Comparison of ENCODE assay signal across 8 mouse cellular contexts in the genomic region with DNA sequence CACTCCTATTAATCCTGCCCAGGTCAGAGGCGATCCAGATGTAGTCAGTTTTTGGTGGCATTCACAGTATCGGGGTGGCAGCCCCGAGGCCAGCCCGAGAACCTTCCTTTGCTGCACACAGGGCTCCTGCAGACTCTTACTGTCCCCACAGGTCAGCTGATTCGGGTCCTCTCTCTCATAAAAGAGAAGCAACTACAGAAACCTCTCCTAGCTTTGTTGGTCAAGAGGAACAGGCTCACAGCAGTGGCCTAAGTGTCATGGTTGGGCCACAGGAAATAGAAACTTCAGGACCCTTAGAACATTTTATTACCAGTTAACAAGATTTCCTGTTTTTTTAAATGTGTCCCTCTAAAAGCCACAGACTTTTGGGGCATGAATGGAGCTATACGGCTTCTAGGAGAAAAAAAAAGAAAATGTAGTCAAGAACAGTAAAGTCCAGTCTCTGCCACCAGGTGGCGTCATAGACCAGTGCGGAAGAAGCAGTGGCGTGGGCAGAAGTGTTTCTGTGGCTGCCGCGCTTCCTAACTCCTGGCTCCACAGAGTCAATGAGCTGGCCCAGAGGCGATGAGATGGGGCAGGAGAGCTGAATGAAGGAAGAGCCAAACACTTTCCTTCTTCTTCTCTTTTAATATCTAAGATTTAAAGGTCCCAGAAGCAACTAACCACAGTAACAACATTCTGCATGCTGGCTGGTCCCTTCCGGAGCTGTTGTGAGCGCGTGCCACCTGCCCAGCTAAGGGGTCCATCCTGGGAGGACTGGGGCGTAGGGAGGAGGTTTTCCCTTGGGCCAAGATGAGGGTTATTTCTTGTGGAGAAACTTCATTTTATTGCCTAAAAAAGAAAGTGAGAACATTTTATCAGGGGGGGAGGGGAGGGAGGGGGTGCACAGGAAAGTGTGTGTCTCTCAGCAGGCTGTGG. TPM values are rescaled to one million over a fixed set of nuclear protein-coding genes. Genes with fewer than 3 reads are reported as not detected.
DNase-seq lines count a peak whose midpoint lies in the region; ATAC-seq and TF ChIP-seq lines count a peak whose summit lies in the region.

No protein-coding gene starts in this region.

- H3K27ac ChIP-seq in left cerebral cortex, adult 2 months = no peak overlapping the region

- intact Hi-C loops in left cerebral cortex, adult 2 months (cut with DNase I) = loop anchor here (1.0 to 5.0 kb wide), 2 partner anchors 99 to 319 kb away; no protein-coding TSS in a partner anchor

- H3K4me3 ChIP-seq in left cerebral cortex, adult 2 months = no peak overlapping the region

- peak; percentile 76 for TF ChIP-seq CTCF in left cerebral cortex, adult 2 months (IDR thresholded peaks at IDR 0.05)

- peak; percentile 91 for ATAC-seq in activated CD4-positive, CD25-positive, alpha-beta regulatory T cell, adult 4 months
- ATAC-seq in megakaryocyte progenitor cell, adult 5-6 weeks (replicated peaks; ENCODE audit: poor library complexity) = peak; percentile 99

- DNase-seq in cerebellum, postnatal 4 days (ENCODE audit: low spot score in 2 of 2) = peak; percentile 59 to 79
- DNase-seq in gastrocnemius, postnatal 10 days = peak; percentile 88
- peak; percentile 53 for DNase-seq in hindlimb bud, embryonic 11.5 days (ENCODE audit: extremely low spot score, low read depth, low spot score)
- DNase-seq in left cerebral cortex, adult 2 months (ENCODE audit: extremely low spot score in 1 of 2, low spot score in 2 of 2) = peak; percentile 77 to 82
- DNase-seq in right cerebral cortex, adult 2 months (ENCODE audit: low spot score in 2 of 2) = peak; percentile 87 to 90
- DNase-seq in urinary bladder, postnatal 25 days (ENCODE audit: low spot score) = peak; percentile 79

RNA-seq across cellular contexts. Expression of gene Mkrn1, which starts 42.6 kb away (rescaled TPM):
- polyA plus RNA-seq in activated CD4-positive, CD25-positive, alpha-beta regulatory T cell, adult 4 months (2017; shearing (Covaris generic)) = 10 to 100 TPM; 58.4 to 63.4 TPM
- total RNA-seq in gastrocnemius, postnatal 10 days (2021) = 10 to 100 TPM; 30.4 to 31.8 TPM
- total RNA-seq in left cerebral cortex, adult 2 months (2021) = 100 to 1,000 TPM; 132 to 136 TPM
- 43.6 and 49.2 TPM in 2 replicates for total RNA-seq in megakaryocyte progenitor cell, adult 5-6 weeks (2015)
- total RNA-seq in megakaryocyte progenitor cell, adult 5-6 weeks (2017) = 31.7 and 34.4 TPM in 2 replicates
